Mouse (Mus musculus) liver, embryonic 14.5 days (tissue): ENCODE data around the gene Bmpr1b. TPM values are rescaled to one million over a fixed set of nuclear protein-coding genes. Genes with fewer than 3 reads are reported as not detected.

Experiments
- ATAC-seq: fragments of 200-750 bp; cut with Nextera tagmentation; 2 replicates; pipeline ENCODE4 v1.8.0; 2017; ENCODE audit warnings: moderate number of reproducible peaks, mild to moderate bottlenecking, moderate library complexity; ENCODE audit not compliant: insufficient read depth
- DNase-seq, 3 experiments: peaks; one replicate each; pipeline ENCODE4 v3.0.0-alpha.2; 2012 to 2013; ENCODE audit warnings: low read depth in 3 of 3, low spot score in 3 of 3
- H3K27ac ChIP-seq: fragments of 300-500 bp; sonication (generic); 2 replicates; pipeline ENCODE4 v1.5.1; 2014; ENCODE audit warnings: moderate library complexity, mild to moderate bottlenecking, control low read depth, inconsistent platforms
- H3K27me3 ChIP-seq: fragments of 300-500 bp; sonication (generic); 2 replicates; pipeline ENCODE4 v1.6.1; 2014; ENCODE audit warnings: mild to moderate bottlenecking, low read length, moderate library complexity; ENCODE audit not compliant: control insufficient read depth, insufficient read depth
- H3K36me3 ChIP-seq: fragments of 300-500 bp; sonication (generic); replicated peaks from 2 replicates; pipeline ENCODE4 v1.6.1; 2014; ENCODE audit warnings: low read depth; ENCODE audit not compliant: control insufficient read depth, insufficient read depth
- H3K4me1 ChIP-seq, 2 experiments: fragments of 200-500 bp in 1 of 2; fragments of 300-500 bp in 1 of 2; sonication (generic) in 1 of 2; replicated peaks; 2 replicates each; pipeline ENCODE4 v1.6.1; 2012 to 2014; ENCODE audit warnings: antibody characterized with exemption in 1 of 2, inconsistent platforms in 1 of 2, low read length in 1 of 2; ENCODE audit not compliant: control insufficient read depth in 2 of 2, insufficient read depth in 2 of 2
- H3K4me2 ChIP-seq: fragments of 300-500 bp; sonication (generic); 2 replicates; pipeline ENCODE4 v1.6.1; 2014; ENCODE audit warnings: low read depth, mild to moderate bottlenecking, control low read depth, moderate library complexity
- H3K4me3 ChIP-seq, 2 experiments: fragments of 200-500 bp in 1 of 2; fragments of 300-500 bp in 1 of 2; sonication (generic) in 1 of 2; 2 replicates each; pipeline ENCODE4 v1.5.1; 2012 to 2014; ENCODE audit warnings: low read depth in 2 of 2, low read length in 2 of 2, mild to moderate bottlenecking in 2 of 2, control low read depth in 1 of 2, inconsistent platforms in 1 of 2, moderate library complexity in 1 of 2; ENCODE audit not compliant: insufficient read depth in 1 of 2
- H3K9ac ChIP-seq: fragments of 300-500 bp; sonication (generic); replicated peaks from 2 replicates; pipeline ENCODE4 v1.6.1; 2014; ENCODE audit warnings: mild to moderate bottlenecking, control low read depth, moderate library complexity
- H3K9me3 ChIP-seq: fragments of 300-500 bp; sonication (generic); 2 replicates; pipeline ENCODE4 v1.6.1; 2016; ENCODE audit warnings: low read length, mixed read lengths; ENCODE audit not compliant: control insufficient read depth
- CTCF ChIP-seq: IDR thresholded peaks from 2 replicates; pipeline ENCODE4 v1.5.1; 2016; ENCODE audit warnings: antibody characterized with exemption, low read depth, control low read depth
- EP300 ChIP-seq: IDR thresholded peaks from 2 replicates; pipeline ENCODE4 v1.6.1; 2016; ENCODE audit warnings: antibody characterized with exemption, low read depth
- WGBS: fragments of 180-500 bp; shearing (Covaris S2); extraction: QIAGEN DNeasy Blood & Tissue Kit; methylation state at CpG from one replicate; pipeline ENCODE4 v1.1.7; 2014; ENCODE audit not compliant: insufficient replicate concordance; 5-methylcytosine and 5-hydroxymethylcytosine counted together
- polyA plus RNA-seq, 2 experiments: library from polyadenylated mRNA; depleted of rRNA in 1 of 2; stranded (reverse) in 1 of 2; unstranded in 1 of 2; fragments of >200 nt; fragmentation: Nextera tagmentation in 1 of 2; extraction: Ambion mirVana in 1 of 2; gene quantifications; 2 replicates each; pipeline versions ENCODE4 v1.2.1 to v1.2.3; 2012 to 2014

Gene Bmpr1b
- polyA plus RNA-seq, 2 experiments = 0.03 to 0.05 TPM

- no peak overlapping the region for H3K4me3 ChIP-seq
- H3K36me3 ChIP-seq = no peaks in the 10 kb centered on the region
- WGBS = 62% methylated on average over 3 of the region's 3 CpGs
- ATAC-seq (no peak), DNase-seq (no peak)
- H3K4me1 ChIP-seq = no peaks in the 10 kb centered on the region
- H3K27ac ChIP-seq = no peak overlapping the region
- no peaks in the 10 kb centered on the region for H3K9me3 ChIP-seq
- H3K4me2 ChIP-seq = no peak overlapping the region
- H3K9ac ChIP-seq = no peak overlapping the region
- no peaks in the 10 kb centered on the region for H3K27me3 ChIP-seq
- no peak for TF ChIP-seq CTCF
- no peak for TF ChIP-seq EP300
These were observed 119.6 kb downstream of the Bmpr1b start for GRCm38 (mm10) chr3:142049610-142050009.

GRCm38 (mm10) chr3:142049093-142049492, 120.1 kb downstream of the Bmpr1b start:
- no peaks in the 10 kb centered on the region for H3K9me3 ChIP-seq
- TF ChIP-seq CTCF = no peak
- TF ChIP-seq EP300 = no peak
- H3K36me3 ChIP-seq = no peaks in the 10 kb centered on the region
- no peak overlapping the region for H3K9ac ChIP-seq
- ATAC-seq (no peak), DNase-seq (no peak)
- 60% methylated on average over 5 of the region's 5 CpGs for WGBS
- H3K4me1 ChIP-seq = no peaks in the 10 kb centered on the region
- no peaks in the 10 kb centered on the region for H3K27me3 ChIP-seq
- no peak overlapping the region for H3K4me2 ChIP-seq
- H3K4me3 ChIP-seq = no peak overlapping the region
- no peak overlapping the region for H3K27ac ChIP-seq

GRCm38 (mm10) chr3:142048493-142048892, 120.7 kb downstream of the Bmpr1b start:
- 60% methylated on average over 6 of the region's 6 CpGs for WGBS
- no peaks in the 10 kb centered on the region for H3K9me3 ChIP-seq
- ATAC-seq = no peak

GRCm38 (mm10) chr3:142043463-142043862, 125.8 kb downstream of the Bmpr1b start:
- Histone ChIP-seq H3K4me1 (no peaks in the 10 kb centered on the region), H3K9me3 (no peaks in the 10 kb centered on the region), H3K9ac (no peak overlapping the region), H3K27ac (no peak overlapping the region), H3K36me3 (no peaks in the 10 kb centered on the region), H3K27me3 (no peaks in the 10 kb centered on the region), H3K4me3 (no peak overlapping the region), H3K4me2 (no peak overlapping the region)
- ATAC-seq (no peak), DNase-seq (no peak)
- no peak for TF ChIP-seq EP300
- peak; percentile 35; the same call in 1 of the 2 replicates for TF ChIP-seq CTCF
- 28% methylated on average over 2 of the region's 2 CpGs for WGBS

More at GRCm38 (mm10) chr3:142048493-142048892, 120.7 kb downstream of the Bmpr1b start:
- Histone ChIP-seq H3K27ac (no peak overlapping the region), H3K27me3 (no peaks in the 10 kb centered on the region), H3K4me1 (no peaks in the 10 kb centered on the region), H3K9ac (no peak overlapping the region), H3K4me3 (no peak overlapping the region), H3K4me2 (no peak overlapping the region), H3K36me3 (no peaks in the 10 kb centered on the region)
- TF ChIP-seq EP300 (no peak), CTCF (no peak)
- DNase-seq = no peak

GRCm38 (mm10) chr3:142043006-142043405, 126.2 kb downstream of the Bmpr1b start:
- no peaks in the 10 kb centered on the region for H3K27me3 ChIP-seq
- TF ChIP-seq CTCF (no peak), EP300 (no peak)
- H3K4me2 ChIP-seq = no peak overlapping the region
- no peaks in the 10 kb centered on the region for H3K9me3 ChIP-seq
- no peak overlapping the region for H3K4me3 ChIP-seq
- DNase-seq (no peak), ATAC-seq (no peak)
- H3K4me1 ChIP-seq = no peaks in the 10 kb centered on the region
- no peak overlapping the region for H3K9ac ChIP-seq
- no peak overlapping the region for H3K27ac ChIP-seq
- WGBS = 60% methylated on average over 5 of the region's 5 CpGs
- no peaks in the 10 kb centered on the region for H3K36me3 ChIP-seq
